Mouse (Mus musculus): Measurements from ENCODE around the gene Mrpl52. TPM values are rescaled to one million over a fixed set of nuclear protein-coding genes. Genes with fewer than 3 reads are reported as not detected.

The Mrpl52 gene
- polyA plus RNA-seq, 1 experiment from 2014 or later: 218 TPM

DNA sequence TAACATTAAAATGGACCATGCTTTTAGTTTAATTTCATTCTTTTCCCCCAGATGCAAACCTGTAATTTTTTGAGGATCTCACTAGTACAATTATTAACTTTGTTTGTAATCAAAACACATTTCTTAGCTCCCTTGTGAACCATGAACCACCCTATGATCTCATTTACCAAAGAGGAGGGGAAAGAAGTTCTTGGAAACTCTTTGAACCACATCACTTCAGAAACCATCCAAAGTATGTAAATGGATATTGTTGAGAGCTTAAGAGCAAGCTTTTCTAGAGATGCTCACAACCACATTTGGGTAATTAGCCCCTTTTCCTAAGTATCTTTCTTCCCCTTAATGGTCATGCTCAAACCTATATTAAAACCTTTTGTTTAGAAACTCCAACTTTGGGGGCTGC, 32.4 kb upstream of the Mrpl52 start:
- ATAC-seq (ENCODE audit: insufficient number of reproducible peaks, low FRiP score, low TSS enrichment, low read depth): no peak
- Histone ChIP-seq H3K27ac (no peak overlapping the region), H3K9ac (no peak overlapping the region), H3K4me3 (no peak overlapping the region), H3K4me1 (no peaks in the 10 kb centered on the region), H3K27me3 (no peaks in the 10 kb centered on the region), H3K4me2 (no peak overlapping the region), H3K9me3 (no peaks in the 10 kb centered on the region; the same call in 1 of the 2 replicates), H3K36me3 (no peaks in the 10 kb centered on the region)

DNA sequence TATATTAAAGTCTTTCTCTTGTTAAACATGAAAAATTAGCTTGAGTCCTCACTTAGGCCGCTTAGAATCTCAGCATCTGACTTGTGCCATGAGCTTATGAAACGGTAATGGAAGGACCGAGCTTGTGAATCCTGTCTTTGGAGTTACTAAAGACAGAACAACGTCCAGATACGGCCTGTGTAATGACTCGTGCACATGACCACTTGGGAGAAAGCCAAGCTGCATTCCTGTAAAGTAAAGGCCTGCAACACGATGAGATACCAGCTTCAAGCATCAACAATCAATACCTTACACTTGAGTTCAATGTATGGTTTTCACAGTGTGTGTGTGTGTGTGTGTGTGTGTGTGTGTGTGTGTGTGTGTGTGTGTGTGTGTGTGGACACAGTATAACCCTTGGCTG, 30.0 kb upstream of the Mrpl52 start:
- Histone ChIP-seq H3K4me3 (no peak overlapping the region), H3K9me3 (no peaks in the 10 kb centered on the region; the same call in 1 of the 2 replicates), H3K27me3 (no peaks in the 10 kb centered on the region), H3K27ac (no peak overlapping the region), H3K9ac (no peak overlapping the region), H3K4me1 (no peaks in the 10 kb centered on the region), H3K36me3 (no peaks in the 10 kb centered on the region), H3K4me2 (no peak overlapping the region)
- WGBS: 78% methylated on average over 7 of the region's 7 CpGs
- ATAC-seq (ENCODE audit: insufficient number of reproducible peaks, low FRiP score, low TSS enrichment, low read depth): no peak

DNA sequence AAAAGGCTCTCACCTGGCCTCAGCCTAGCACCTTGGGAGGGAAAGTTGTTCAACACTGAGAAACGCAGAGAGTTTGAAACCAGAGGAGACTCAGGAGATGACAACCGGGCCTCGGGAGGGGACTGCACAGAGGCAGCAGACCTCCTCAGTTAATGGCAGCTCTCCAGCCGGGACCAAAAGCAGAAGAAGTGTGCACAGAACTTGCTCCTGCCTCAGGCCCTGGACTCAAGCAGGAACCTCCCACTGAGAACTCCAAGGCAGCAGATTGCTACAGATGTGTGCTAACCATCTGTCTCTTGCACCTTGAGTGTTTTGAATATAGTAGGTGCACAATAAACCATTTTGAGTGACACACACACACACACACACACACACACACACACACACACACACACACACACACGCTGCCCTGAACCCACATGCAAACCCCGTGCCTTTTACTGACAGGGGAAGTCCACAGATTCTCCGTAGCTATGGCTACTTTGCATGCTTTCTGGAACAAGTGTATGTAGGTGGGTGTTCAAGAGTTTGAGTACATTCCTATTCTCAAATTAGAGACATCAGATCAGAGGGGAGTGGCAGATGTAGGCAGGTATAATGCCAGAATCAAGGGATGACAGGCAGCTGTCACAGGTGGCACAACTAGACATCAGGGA, 28.7 kb upstream of the Mrpl52 start:
- Histone ChIP-seq H3K4me1 (no peaks in the 10 kb centered on the region), H3K4me2 (no peak overlapping the region), H3K9me3 (no peaks in the 10 kb centered on the region; the same call in 1 of the 2 replicates), H3K9ac (no peak overlapping the region), H3K36me3 (no peaks in the 10 kb centered on the region), H3K27ac (no peak overlapping the region), H3K27me3 (no peaks in the 10 kb centered on the region), H3K4me3 (no peak overlapping the region)
- 52% methylated on average over 7 of the region's 7 CpGs for WGBS
- no peak for ATAC-seq (ENCODE audit: insufficient number of reproducible peaks, low FRiP score, low TSS enrichment, low read depth)

DNA sequence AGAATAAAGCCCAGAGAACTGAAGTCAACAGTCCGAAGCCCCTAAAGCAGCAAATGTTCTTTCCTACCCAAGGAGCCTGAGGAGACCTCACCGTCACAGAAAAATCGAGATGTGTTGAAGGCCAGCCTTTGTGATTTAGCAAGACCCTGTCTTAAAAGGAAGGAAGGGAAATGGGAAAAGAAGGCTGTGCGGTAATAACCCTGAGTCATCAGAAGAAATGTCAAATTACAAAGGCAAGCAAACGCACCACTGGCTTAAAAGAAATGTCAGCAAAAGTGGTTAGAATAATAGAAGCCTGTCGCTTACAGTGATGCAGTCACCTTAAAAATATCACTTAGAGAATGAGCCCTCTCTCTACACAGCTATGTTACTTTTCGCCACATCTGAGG, 28.2 kb upstream of the Mrpl52 start:
- no peak overlapping the region for H3K4me3 ChIP-seq
- no peak overlapping the region for H3K27ac ChIP-seq
- no peaks in the 10 kb centered on the region for H3K27me3 ChIP-seq
- H3K36me3 ChIP-seq: no peaks in the 10 kb centered on the region
- 58% methylated on average over 7 of the region's 7 CpGs for WGBS
- no peaks in the 10 kb centered on the region for H3K4me1 ChIP-seq
- H3K4me2 ChIP-seq: no peak overlapping the region
- ATAC-seq (ENCODE audit: insufficient number of reproducible peaks, low FRiP score, low TSS enrichment, low read depth): no peak
- H3K9me3 ChIP-seq: no peaks in the 10 kb centered on the region; the same call in 1 of the 2 replicates
- no peak overlapping the region for H3K9ac ChIP-seq

DNA sequence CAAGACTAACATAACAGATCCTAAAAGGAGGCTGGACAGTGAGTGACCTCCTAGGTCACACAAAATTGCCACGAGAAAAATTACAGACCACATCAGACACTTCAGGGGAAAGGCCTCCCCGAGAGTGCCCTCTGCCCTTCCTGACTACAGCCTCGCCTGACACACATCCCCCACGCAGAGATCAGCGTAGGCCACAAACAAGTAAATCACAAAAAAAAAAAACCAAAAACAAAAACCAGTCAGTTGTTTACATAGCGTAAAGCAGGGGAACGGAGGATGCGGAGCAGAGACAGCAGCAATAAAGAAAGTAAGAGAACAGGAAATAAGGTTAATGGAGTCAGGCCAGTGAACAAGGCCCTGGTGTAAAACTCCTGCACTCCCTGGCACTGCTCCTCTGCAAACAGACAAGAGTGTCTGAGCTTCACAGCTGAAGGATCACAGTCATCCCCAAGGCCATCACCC, 27.8 kb upstream of the Mrpl52 start:
- no peaks in the 10 kb centered on the region for H3K27me3 ChIP-seq
- no peaks in the 10 kb centered on the region; the same call in 1 of the 2 replicates for H3K9me3 ChIP-seq
- ATAC-seq (ENCODE audit: insufficient number of reproducible peaks, low FRiP score, low TSS enrichment, low read depth): no peak
- H3K4me1 ChIP-seq: no peaks in the 10 kb centered on the region
- H3K27ac ChIP-seq: no peak overlapping the region
- no peak overlapping the region for H3K4me3 ChIP-seq
- 35% methylated on average over 8 of the region's 8 CpGs for WGBS
- no peak overlapping the region for H3K9ac ChIP-seq
- no peak overlapping the region for H3K4me2 ChIP-seq
- H3K36me3 ChIP-seq: no peaks in the 10 kb centered on the region

DNA sequence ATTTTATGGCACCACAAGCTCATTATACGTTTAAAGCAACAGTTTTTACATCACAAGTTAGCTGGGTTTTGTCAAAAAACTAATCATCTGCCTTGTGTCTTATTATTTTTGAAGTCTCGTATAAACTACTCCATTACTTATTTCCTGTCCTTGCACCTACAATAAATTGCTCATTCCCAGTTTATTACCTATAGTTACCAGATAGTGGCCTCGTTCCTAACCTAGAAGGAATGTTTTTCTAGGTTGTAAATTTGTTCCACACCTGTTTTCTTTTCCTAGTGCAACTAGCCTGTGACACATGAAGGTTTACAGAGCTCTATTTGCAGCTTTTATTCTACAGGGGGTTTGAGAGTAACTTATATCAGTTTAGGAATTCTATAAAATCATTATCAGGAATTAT, 25.0 kb upstream of the Mrpl52 start:
- no peaks in the 10 kb centered on the region for H3K4me1 ChIP-seq
- no peak overlapping the region for H3K4me2 ChIP-seq
- 24% methylated on average over 3 of the region's 3 CpGs for WGBS
- no peaks in the 10 kb centered on the region for H3K36me3 ChIP-seq
- H3K27ac ChIP-seq: no peak overlapping the region
- ATAC-seq (ENCODE audit: insufficient number of reproducible peaks, low FRiP score, low TSS enrichment, low read depth): no peak
- H3K27me3 ChIP-seq: no peaks in the 10 kb centered on the region
- H3K9me3 ChIP-seq: no peaks in the 10 kb centered on the region
- H3K9ac ChIP-seq: no peak overlapping the region
- H3K4me3 ChIP-seq: no peak overlapping the region

DNA sequence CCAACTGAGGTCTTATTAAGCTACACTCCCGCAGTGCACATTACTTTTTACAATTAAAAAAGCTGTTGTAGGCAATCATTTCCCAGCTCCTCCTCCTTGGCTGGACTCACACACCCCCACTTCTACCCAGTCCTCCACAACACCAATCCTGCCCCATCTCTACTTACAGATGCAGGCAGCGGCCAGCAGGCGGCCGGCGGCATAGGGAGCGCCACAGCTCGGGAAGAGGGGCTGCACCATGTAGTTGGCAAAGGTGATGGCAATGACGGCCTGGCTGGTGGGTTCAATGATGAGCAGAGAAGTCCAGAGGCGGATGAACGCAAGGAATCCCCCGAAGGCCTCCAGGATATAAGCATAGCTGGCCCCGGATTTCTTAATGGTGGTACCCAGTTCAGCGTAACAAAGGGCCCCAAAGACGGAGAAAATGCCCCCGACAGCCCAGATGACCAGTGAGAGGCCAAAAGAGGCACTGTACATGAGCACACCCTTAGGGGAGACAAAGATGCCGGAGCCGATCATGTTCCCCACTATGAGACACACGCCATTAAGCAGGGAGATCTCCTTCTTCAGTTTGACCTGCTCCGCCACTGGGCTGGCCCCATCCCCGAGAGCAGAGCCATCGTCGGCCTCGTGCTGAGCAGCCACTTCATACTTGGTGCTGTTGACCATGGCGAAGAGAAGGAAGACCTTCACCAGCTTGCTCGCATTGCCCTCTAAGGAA, 18.2 kb upstream of the Mrpl52 start:
- Histone ChIP-seq H3K27me3 (no peaks in the 10 kb centered on the region), H3K4me2 (no peak overlapping the region), H3K27ac (no peak overlapping the region), H3K9ac (no peak overlapping the region), H3K4me1 (peaks cover 14% of the 10 kb centered on the region), H3K9me3 (no peaks in the 10 kb centered on the region), H3K4me3 (no peak overlapping the region), H3K36me3 (no peaks in the 10 kb centered on the region)
- WGBS: 82% methylated on average over 25 of the region's 25 CpGs
- ATAC-seq (ENCODE audit: insufficient number of reproducible peaks, low FRiP score, low TSS enrichment, low read depth): no peak

DNA sequence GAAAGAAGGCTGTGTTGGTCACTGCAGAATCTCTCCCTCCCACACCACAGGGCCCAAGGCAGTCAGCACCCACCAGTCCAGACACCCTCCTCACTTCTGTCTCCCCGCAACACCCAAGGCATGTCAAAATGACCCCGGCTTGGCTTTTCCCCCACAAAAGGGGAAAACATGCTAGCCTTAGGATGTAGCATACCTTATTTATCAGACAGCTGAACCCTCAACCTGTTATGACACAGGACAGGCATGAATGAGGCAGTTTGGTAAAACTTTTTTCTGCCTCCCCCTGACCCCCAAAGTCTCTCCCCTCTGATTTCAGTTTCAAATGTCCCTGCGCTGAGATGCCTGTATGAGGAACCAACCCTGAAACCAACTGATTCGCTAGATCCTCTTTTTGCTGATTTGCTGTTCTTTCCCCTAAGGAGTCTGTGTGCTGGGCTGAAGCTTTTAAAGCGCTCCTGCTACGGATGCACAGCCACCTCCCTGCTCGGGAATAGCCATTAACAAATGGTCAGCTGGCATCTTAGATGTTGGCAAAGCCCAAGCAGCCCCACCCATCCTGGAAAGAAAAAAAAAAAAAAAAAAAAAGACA, 17.6 kb upstream of the Mrpl52 start:
- no peak overlapping the region for H3K27ac ChIP-seq

DNA sequence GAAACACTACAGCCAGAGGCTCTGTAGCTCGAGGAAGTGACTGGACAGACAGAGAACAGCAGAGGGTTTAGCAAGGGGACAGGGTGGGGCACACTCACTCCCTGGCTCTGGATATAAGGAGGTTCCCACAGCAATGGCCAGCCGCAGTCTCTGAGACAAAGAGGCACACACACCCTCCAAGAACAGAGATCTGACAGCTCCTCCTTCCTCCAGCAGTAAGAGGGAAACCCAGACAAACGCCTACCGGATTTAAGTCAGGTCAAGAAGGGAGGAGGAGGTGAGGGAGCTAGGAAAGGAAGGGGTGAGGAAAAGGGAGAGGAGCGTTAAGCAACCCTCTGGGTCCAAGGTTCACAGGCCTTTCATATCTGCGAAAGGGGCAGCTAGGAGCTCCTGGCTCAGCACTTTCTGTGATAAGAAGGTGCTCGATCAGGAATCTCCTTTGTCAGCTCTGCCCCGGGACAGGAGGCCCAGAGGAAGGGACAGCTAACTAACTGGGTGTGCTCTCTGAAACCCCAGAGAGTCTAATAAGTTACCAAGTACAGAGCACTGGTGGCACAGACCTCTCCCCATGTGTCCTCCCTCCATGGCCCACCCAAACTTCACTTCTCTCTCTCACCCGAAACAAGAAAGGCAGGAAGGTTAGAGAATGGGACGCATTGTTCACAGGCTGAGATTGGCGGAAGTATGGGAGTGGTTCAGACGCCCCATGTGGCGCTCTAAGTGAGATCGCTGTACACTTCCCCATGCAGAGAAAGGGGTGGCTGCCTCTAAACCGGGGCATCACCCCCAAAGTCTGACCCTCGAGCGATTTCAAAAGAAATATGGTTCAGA, 16.5 kb upstream of the Mrpl52 start:
- no peaks in the 10 kb centered on the region for H3K36me3 ChIP-seq
- no peaks in the 10 kb centered on the region for H3K9me3 ChIP-seq
- 50% methylated on average over 17 of the region's 17 CpGs for WGBS
- no peak for ATAC-seq (ENCODE audit: insufficient number of reproducible peaks, low FRiP score, low TSS enrichment, low read depth)
- no peak overlapping the region for H3K9ac ChIP-seq
- H3K27ac ChIP-seq: 0 out of 2 replicates have a peak overlapping the region, but pooled peaks have one; percentile 51
- H3K4me3 ChIP-seq: no peak overlapping the region
- no peak overlapping the region for H3K4me2 ChIP-seq
- H3K4me1 ChIP-seq: peaks cover 28% of the 10 kb centered on the region
- no peaks in the 10 kb centered on the region for H3K27me3 ChIP-seq

More for the DNA sequence above, 17.6 kb upstream of the Mrpl52 start:
- Histone ChIP-seq H3K9ac (no peak overlapping the region), H3K36me3 (no peaks in the 10 kb centered on the region), H3K4me2 (no peak overlapping the region), H3K4me1 (peaks cover 20% of the 10 kb centered on the region), H3K9me3 (no peaks in the 10 kb centered on the region), H3K27me3 (no peaks in the 10 kb centered on the region), H3K4me3 (no peak overlapping the region)
- ATAC-seq (ENCODE audit: insufficient number of reproducible peaks, low FRiP score, low TSS enrichment, low read depth): no peak
- 74% methylated on average over 7 of the region's 7 CpGs for WGBS

DNA sequence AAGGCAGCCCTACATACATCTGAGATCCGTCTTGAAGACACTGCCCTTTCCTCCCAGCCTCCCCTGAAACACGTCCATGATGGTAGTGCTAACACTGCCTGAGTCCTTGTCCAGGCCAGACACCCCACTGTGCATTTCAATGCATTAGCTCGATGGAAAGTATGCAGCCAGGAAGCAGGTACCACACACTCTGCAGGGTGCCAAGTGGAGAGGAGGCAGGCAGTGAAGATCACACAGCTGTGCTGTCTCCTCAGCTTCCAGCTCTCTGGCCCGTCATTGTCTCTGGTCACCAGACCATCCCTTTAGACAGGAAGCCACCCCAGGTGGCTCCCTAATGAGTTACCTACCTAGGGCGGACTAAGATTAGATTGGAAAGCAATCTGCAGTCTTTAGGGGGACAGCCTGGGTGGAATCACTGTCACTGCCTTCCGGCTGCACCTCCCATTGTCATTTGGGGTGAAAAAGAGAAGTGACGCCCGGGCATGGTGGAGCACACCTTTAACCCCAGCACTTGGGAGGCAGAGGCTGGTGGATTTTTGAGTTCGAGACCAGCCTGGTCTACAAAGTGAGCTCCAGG, 14.6 kb upstream of the Mrpl52 start:
- H3K36me3 ChIP-seq: no peaks in the 10 kb centered on the region
- no peak for ATAC-seq (ENCODE audit: insufficient number of reproducible peaks, low FRiP score, low TSS enrichment, low read depth)
- H3K9ac ChIP-seq: no peak overlapping the region
- 61% methylated on average over 9 of the region's 9 CpGs for WGBS
- no peak overlapping the region for H3K4me2 ChIP-seq
- no peak overlapping the region for H3K27ac ChIP-seq
- peaks cover 33% of the 10 kb centered on the region for H3K4me1 ChIP-seq
- no peak overlapping the region for H3K4me3 ChIP-seq
- H3K9me3 ChIP-seq: no peaks in the 10 kb centered on the region
- no peaks in the 10 kb centered on the region for H3K27me3 ChIP-seq

DNA sequence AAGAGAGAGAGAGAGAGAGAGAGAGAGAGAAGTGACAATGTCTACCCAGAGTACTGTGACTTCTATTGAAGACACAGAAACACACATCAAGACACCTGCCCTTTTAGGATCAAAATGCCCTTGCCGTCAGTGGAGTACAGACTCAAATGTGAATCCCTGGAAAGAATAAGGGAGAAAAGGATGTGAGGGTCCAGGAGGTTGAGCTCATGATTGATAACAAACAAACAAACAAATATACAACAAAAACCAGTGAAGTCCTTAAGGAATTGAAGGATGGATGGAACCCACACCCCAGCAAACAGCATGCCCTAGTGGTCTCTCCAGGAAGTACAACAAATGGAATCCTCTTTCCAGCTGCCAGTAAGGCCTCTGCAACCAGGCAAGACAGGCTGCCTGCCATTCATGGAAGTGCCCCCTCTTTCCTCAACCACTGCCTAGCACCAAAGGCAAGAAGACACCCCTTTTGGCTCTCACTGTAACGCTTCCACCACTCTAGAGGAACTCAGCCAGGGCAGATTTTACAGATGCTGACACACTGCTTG, 14.0 kb upstream of the Mrpl52 start:
- 44% methylated on average over 2 of the region's 2 CpGs for WGBS
- Histone ChIP-seq H3K27ac (peak overlapping the region; percentile 71; the same call in 1 of the 2 replicates), H3K9me3 (no peaks in the 10 kb centered on the region)

More for the DNA sequence above, 14.0 kb upstream of the Mrpl52 start:
- no peak for ATAC-seq (ENCODE audit: insufficient number of reproducible peaks, low FRiP score, low TSS enrichment, low read depth)
- Histone ChIP-seq H3K4me3 (no peak overlapping the region), H3K4me2 (no peak overlapping the region), H3K9ac (no peak overlapping the region), H3K27me3 (no peaks in the 10 kb centered on the region), H3K4me1 (peaks cover 37% of the 10 kb centered on the region), H3K36me3 (no peaks in the 10 kb centered on the region)
